Mouse (Mus musculus) C2C12 (cell line): Measurements from ENCODE around the gene Abca7. TPM values are rescaled to one million over a fixed set of nuclear protein-coding genes. Genes with fewer than 3 reads are reported as not detected.
"Not testable (repeated sequence)": the region's sequence is repeated elsewhere in the genome, so short reads cannot be mapped to it uniquely, and the experiment has no call there.

ENCODE experiments used
- H3K27me3 ChIP-seq: one replicate; pipeline ENCODE4 v1.6.1; 2011; ENCODE audit not compliant: control insufficient read depth, insufficient read depth, insufficient read length
- H3K36me3 ChIP-seq: one replicate; pipeline ENCODE4 v1.6.1; 2011; ENCODE audit not compliant: control insufficient read depth, insufficient read depth
- H3K4me3 ChIP-seq: one replicate; pipeline ENCODE4 v1.5.1; 2011; ENCODE audit warnings: mild to moderate bottlenecking, control low read depth; ENCODE audit not compliant: poor library complexity, insufficient read depth, severe bottlenecking
- H3K79me2 ChIP-seq: one replicate; pipeline ENCODE4 v1.6.1; 2011; ENCODE audit not compliant: control insufficient read depth, insufficient read depth
- H3K79me3 ChIP-seq: one replicate; pipeline ENCODE4 v1.6.1; 2011; ENCODE audit warnings: low read depth, control low read depth
- H3ac ChIP-seq: one replicate; pipeline ENCODE3; 2011; ENCODE audit warnings: low read depth; ENCODE audit not compliant: control insufficient read depth, insufficient read length
- CEBPB ChIP-seq: IDR thresholded peaks from one replicate; pipeline ENCODE4 v1.6.1; 2011; ENCODE audit warnings: low read depth, mild to moderate bottlenecking, control low read depth, moderate library complexity
- CTCF ChIP-seq: IDR thresholded peaks from one replicate; pipeline ENCODE4 v1.5.1; 2011; ENCODE audit not compliant: control insufficient read depth, insufficient read depth, insufficient read length
- FOSL1 ChIP-seq: IDR thresholded peaks from one replicate; pipeline ENCODE4 v1.8.0; 2011; ENCODE audit warnings: mild to moderate bottlenecking, low read length; ENCODE audit not compliant: poor library complexity, insufficient read depth, severe bottlenecking
- MAX ChIP-seq: IDR thresholded peaks from one replicate; pipeline ENCODE4 v1.6.1; 2011; ENCODE audit warnings: mild to moderate bottlenecking, control low read depth
- MYOD1 ChIP-seq: IDR thresholded peaks from one replicate; pipeline ENCODE4 v1.6.1; 2011; ENCODE audit warnings: low read depth; ENCODE audit not compliant: control insufficient read depth, insufficient read length
- MYOG ChIP-seq: IDR thresholded peaks from one replicate; pipeline ENCODE4 v1.6.1; 2011; ENCODE audit not compliant: control insufficient read depth, insufficient read length; ENCODE audit errors: extremely low read depth
- USF1 ChIP-seq: IDR thresholded peaks from one replicate; pipeline ENCODE4 v1.6.1; 2011; ENCODE audit warnings: low read depth, mild to moderate bottlenecking, control low read depth, moderate library complexity
- polyA plus RNA-seq: library from polyadenylated mRNA; unstranded; fragments of >200 nt; fragmentation: generic; extraction: Trizol; gene quantifications from one replicate; pipeline ENCODE4 v1.2.1, GENCODE M21; 2012; ENCODE audit warnings: missing spikeins

Gene Abca7
- polyA plus RNA-seq, 1 experiment, result 10.7 TPM

DNA sequence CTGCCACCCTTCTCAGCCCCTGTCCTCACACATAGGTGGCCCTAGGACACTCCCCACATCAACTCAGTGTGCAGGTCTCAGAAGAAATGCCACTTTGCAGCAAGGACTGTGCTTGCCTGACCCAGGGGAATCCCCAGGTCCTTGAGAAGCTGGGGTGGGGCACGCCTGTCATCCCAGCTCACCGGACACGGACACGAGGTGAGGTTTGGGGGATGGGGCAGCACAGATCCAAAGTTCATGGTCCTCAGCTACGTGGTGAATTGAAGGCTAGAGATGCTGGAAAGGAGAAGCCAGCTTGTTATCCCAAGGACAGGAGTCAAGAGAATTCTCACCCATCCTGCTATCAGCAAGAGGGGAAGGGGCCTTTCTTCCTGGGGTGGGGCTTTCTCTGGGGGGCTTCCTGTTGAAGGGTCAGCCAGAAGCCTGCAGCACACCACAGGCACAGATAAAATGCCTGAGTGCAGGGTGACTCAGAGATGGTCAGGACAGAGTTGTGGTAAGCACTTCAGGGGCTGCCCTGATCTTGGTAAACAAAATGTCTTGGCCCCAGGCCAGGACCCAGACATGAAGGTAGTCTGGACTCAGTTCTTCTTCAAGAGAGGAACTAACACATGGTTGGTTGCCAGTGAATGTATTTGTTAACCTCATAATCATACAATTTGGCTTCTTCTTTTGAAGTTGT is 36.6 kb downstream of the Abca7 start:
- Histone ChIP-seq H3ac (peak overlapping the region; percentile 33), H3K79me2 (peaks cover 22% of the 10 kb centered on the region), H3K36me3 (peaks cover 35% of the 10 kb centered on the region), H3K4me3 (no peak overlapping the region), H3K27me3 (no peaks in the 10 kb centered on the region), H3K79me3 (peaks cover 6% of the 10 kb centered on the region)
- TF ChIP-seq CEBPB (no peak), MYOD1 (peak; percentile 34), FOSL1 (peak; percentile 37), MAX (peak; percentile 55)

DNA sequence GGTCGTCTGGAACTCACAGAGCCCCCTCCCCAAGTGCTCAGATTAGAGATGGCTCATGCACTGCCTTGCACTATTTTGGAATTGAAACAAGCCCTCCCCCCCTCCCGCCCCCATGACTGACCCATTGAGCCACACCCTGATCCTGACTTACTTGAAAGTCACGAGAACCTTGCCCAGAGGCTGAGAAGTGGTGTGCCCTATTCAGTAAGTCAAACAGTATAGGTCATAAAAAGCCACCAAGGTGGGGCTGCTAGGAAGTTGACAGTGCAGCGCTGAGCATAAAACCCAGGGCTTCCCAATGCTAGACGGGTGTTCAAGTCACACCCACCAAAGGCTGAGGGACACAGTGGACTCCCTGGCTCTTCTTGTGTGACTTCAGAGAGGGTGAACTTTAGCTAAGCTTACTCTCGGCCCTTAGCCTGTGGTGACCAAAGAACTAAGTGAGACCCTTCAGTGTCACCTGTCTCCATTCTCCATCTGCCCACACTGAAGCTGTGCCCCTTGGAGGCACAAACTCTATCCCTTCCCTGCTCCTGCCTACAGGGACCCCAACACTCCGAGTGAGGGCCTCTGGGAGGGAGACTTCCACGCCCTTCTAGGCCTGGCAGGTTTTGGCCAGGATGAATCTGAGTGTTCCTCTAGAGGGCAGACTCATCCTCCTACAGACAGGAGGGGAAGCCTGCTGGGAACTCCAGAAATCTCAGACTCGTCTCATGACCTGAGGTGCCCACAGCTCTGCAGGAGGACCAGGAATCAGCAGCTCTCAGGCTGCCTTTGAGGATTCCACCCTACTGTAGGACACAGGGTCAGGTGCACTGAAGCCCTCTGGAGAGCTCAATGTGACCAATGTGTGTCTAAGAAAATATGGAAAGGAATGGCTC is 37.5 kb downstream of the Abca7 start:
- H3K36me3 ChIP-seq, result peaks cover 41% of the 10 kb centered on the region
- H3K27me3 ChIP-seq, result no peaks in the 10 kb centered on the region
- H3K4me3 ChIP-seq, result no peak overlapping the region
- peaks cover 30% of the 10 kb centered on the region for H3K79me2 ChIP-seq
- peaks cover 15% of the 10 kb centered on the region for H3K79me3 ChIP-seq
- peak overlapping the region; percentile 58 for H3ac ChIP-seq
- TF ChIP-seq MYOG (no peak), MAX (no peak), FOSL1 (no peak), CEBPB (no peak), MYOD1 (no peak), CTCF (peak; percentile 44)

DNA sequence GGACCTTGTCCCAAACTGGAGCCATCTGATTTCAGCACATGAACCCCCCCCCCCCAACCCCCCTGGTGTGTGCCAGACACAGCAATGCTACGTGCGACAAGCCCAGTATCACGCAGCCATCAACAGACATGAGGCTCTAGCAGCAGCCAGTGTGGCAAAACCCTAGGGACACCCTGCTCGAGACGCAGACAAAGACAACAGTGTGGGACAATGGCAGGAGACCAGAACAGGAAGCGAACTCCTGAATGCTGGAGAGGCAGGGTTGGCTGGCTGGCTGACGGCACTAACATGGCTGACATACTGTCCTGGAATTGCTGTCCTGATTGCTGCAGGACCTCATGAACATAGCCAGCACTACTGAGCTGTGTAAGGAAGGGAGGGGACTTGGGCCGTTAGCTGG is 38.9 kb downstream of the Abca7 start:
- TF ChIP-seq MYOD1 (no peak), CTCF (no peak), CEBPB (no peak), FOSL1 (no peak), USF1 (no peak), MAX (no peak), MYOG (no peak)
- Histone ChIP-seq H3K36me3 (peaks cover 41% of the 10 kb centered on the region), H3K79me3 (peaks cover 21% of the 10 kb centered on the region), H3K79me2 (peaks cover 39% of the 10 kb centered on the region), H3K27me3 (no peaks in the 10 kb centered on the region), H3K4me3 (no peak overlapping the region), H3ac (peak overlapping the region; percentile 14)

DNA sequence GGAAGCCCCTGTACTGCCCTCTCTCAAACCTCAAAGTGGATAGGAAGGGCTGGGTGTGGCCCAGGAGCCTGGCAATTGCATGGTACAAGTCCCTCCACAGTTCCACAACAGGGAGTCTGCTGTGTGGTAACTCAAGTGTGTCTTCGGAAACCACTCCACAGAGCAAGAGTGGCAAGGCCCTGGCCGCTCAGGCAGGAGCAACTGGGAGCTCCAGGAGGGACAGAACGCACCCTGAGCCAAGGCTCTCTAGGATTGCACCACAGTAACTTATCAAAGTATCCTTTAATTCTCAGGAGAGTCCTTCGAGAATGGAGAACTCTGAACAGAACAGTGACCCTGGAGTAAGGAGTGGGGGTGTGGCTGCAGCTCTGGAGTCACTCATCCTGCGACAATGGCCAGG is 39.4 kb downstream of the Abca7 start:
- no peak overlapping the region for H3ac ChIP-seq
- no peaks in the 10 kb centered on the region for H3K27me3 ChIP-seq
- peaks cover 21% of the 10 kb centered on the region for H3K79me3 ChIP-seq
- no peak overlapping the region for H3K4me3 ChIP-seq
- H3K36me3 ChIP-seq, result peaks cover 41% of the 10 kb centered on the region
- H3K79me2 ChIP-seq, result peaks cover 39% of the 10 kb centered on the region
- no peak for TF ChIP-seq MYOG
- TF ChIP-seq USF1, result no peak

DNA sequence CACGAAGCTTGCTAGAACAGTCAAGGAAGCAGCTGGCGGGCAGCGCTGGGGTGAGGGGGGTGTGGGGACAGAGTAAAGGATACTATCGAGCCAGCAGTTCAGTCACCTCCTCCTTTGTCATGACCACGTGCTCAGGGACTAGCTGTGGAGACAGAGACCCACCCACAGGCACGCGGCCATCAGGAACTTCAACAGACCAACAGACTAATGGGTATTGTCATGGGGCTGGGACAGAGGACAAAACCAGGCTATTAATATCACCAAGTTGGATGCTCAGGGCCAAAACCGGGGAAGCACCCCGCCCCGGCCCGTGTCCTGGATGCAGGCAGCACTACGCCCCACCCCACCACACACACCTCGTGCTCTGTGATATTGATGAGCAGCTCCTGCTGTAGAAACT is 40.5 kb downstream of the Abca7 start:
- TF ChIP-seq CTCF (no peak), USF1 (no peak), CEBPB (no peak), MYOD1 (no peak), MYOG (no peak), MAX (no peak), FOSL1 (no peak)
- Histone ChIP-seq H3K27me3 (no peaks in the 10 kb centered on the region), H3K4me3 (no peak overlapping the region), H3K79me2 (peaks cover 39% of the 10 kb centered on the region), H3K79me3 (peaks cover 21% of the 10 kb centered on the region), H3ac (no peak overlapping the region), H3K36me3 (peaks cover 41% of the 10 kb centered on the region)

DNA sequence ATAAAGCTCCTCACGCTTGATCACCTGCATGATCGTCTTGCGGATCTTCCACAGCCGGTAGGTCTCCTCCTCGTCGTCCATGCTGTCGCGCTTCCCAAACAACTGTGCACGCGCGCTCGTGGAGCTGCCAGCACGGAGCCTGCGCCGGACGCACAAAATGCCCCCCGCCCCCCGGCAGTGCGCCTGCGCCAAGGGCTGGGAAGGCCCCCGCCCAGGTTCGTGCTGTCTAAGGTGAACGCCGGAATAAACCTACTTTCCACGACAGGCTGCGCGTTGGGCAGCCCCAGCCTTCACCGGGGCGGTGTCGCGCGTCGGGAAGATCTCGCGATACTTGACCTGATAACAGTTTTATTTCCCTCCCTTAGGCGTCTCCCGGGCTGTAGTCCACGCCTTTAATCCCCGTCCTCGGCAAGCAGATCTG is 43.3 kb downstream of the Abca7 start, which contains the start of gene Polr2e:
Gene Polr2e (minus strand): TSS at position 237 of the 421 bp plus-strand sequence.
- Histone ChIP-seq H3K27me3 (no peaks in the 10 kb centered on the region), H3K36me3 (peaks cover 39% of the 10 kb centered on the region), H3ac (peak within 1 kb of the TSS; percentile 96), H3K4me3 (peak within 1 kb of the TSS; percentile 100), H3K79me2 (peaks cover 39% of the 10 kb centered on the region), H3K79me3 (peaks cover 21% of the 10 kb centered on the region)
- TF ChIP-seq USF1 (no peak), MAX (peak; percentile 100), MYOD1 (no peak)

DNA sequence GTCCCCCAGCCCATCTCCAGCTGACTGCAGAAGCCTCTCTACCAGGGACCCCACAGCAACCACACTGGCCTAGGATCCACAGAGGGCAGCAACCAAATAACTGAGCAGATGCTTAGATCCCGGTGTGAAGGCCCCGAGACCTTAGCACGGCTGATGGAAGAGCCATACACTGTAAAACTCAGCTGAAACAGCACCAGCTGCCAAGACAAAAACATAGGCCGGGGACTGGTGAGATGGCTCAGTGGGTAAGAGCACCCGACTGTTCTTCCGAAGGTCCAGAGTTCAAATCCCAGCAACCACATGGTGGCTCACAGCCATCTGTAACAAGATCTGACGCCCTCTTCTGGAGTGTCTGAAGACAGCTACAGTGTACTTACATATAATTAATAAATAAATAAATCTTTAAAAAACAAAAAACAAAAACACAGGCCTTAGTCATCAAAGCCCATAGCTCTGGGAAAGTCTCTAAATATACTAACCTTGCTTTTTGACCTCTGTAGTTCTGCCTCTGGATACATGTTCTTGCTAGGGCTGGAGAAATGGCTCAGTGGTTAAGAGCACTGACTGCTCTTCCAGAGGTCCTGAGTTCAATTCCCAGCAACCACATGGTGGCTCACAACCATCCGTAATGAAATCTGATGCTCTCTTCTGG is 45.2 kb downstream of the Abca7 start:
- not testable (repeated sequence) for H3K4me3 ChIP-seq, H3ac ChIP-seq, H3K27me3 ChIP-seq
- Histone ChIP-seq H3K79me3 (peaks cover 21% of the 10 kb centered on the region), H3K36me3 (peaks cover 19% of the 10 kb centered on the region), H3K79me2 (peaks cover 30% of the 10 kb centered on the region)
